8 mouse cellular contexts compared by ENCODE assay signal in the genomic region with DNA sequence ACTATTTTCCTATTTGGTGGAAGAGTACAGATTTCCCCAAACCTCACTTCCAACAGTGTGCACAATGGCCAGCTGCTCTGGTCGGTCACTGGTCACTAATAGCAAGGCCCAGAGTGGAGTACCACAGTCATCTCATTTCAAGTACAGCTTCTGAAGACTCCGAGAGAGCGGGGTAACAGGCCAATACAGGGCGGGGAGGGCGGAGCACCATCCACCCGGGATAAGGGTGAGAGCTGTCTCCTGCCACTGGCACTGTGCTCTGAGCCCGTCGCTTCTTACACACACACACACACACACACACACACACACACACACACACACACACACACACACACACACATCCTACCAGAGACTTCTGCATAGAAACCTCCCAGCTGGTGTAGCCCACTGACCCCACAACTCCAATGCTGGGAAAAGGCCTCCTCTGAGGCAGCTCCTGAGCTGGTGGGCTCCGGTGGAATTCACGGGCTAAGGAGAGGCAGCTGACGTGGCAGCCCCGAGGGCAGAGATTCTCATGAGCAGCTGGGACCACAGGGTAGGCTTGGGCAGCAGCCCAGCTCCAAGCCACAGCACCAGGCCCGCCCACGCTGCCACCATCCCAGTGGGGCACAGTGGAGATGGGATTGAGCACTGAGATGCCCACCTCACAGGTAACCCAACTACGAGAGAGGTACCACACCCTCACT. TPM values are rescaled to one million over a fixed set of nuclear protein-coding genes. Genes with fewer than 3 reads are reported as not detected.
DNase-seq lines count a peak whose midpoint lies in the region; ATAC-seq and TF ChIP-seq lines count a peak whose summit lies in the region.

No protein-coding gene starts in this region.

- no peak for TF ChIP-seq CTCF in small intestine, adult 2 months (IDR thresholded peaks at IDR 0.05; ENCODE audit: extremely low read depth, insufficient read length, insufficient replicate concordance, low read depth, low read length)

- 26% methylated on average over 15 of the region's 15 CpGs for WGBS in forebrain, embryonic 10.5 days
- WGBS in small intestine, adult 2 months, result 58% methylated on average over 15 of the region's 15 CpGs

- DNase-seq in frontal cortex, adult 2 months (ENCODE audit: extremely low spot score in 1 of 2, low spot score in 1 of 2), result no peak
- peak; percentile 89 for DNase-seq in 3134 (ENCODE audit: extremely low read depth, insufficient read length, low spot score)
- peak; percentile 64 for DNase-seq in forebrain, embryonic 10.5 days (ENCODE audit: extremely low spot score, low spot score)
- DNase-seq in liver, result peak; percentile 51
- DNase-seq in embryo, embryonic 10 days (ENCODE audit: low spot score), result no peak
- no peak for DNase-seq in kidney, postnatal 36 days

- peaks cover 75% of the 10 kb centered on the region for H3K4me1 ChIP-seq in forebrain, embryonic 10.5 days
- H3K4me1 ChIP-seq in small intestine, adult 2 months (ENCODE audit: control insufficient read depth, insufficient read depth, insufficient read length, low read length), result peaks cover 51% of the 10 kb centered on the region

- peak; percentile 11; the same call in 1 of the 2 replicates for ATAC-seq in frontal cortex, adult (ENCODE audit: low TSS enrichment)

- H3K9me3 ChIP-seq in forebrain, embryonic 10.5 days, result no peaks in the 10 kb centered on the region

- peaks cover 85% of the 10 kb centered on the region for H3K36me3 ChIP-seq in forebrain, embryonic 10.5 days (replicated peaks)
- H3K36me3 ChIP-seq in small intestine, adult 2 months (ENCODE audit: control insufficient read depth, insufficient read depth, low read length), result peaks cover 4% of the 10 kb centered on the region

- peak overlapping the region; percentile 97 for H3K27ac ChIP-seq in forebrain, embryonic 10.5 days
- H3K27ac ChIP-seq in small intestine, adult 2 months (ENCODE audit: insufficient read depth, low read depth, low read length), result no peak overlapping the region

- no peak for TF ChIP-seq POLR2A in small intestine, adult 2 months (IDR thresholded peaks at IDR 0.05; ENCODE audit: low read depth, low read length)

- no peaks in the 10 kb centered on the region for H3K27me3 ChIP-seq in forebrain, embryonic 10.5 days (ENCODE audit: poor library complexity, severe bottlenecking)
- H3K27me3 ChIP-seq in small intestine, adult 2 months (ENCODE audit: control insufficient read depth, insufficient read depth, low read length), result no peaks in the 10 kb centered on the region

- H3K4me3 ChIP-seq in forebrain, embryonic 10.5 days, result peak overlapping the region; percentile 80
- H3K4me3 ChIP-seq in small intestine, adult 2 months (ENCODE audit: low read depth, low read length), result 0 out of 2 replicates have a peak overlapping the region, but pooled peaks have one; percentile 1

RNA-seq across cellular contexts. Expression of a gene that starts 8.9 kb away (rescaled TPM):
- polyA plus RNA-seq in frontal cortex, adult 2 months (2012; rRNA removed), result 334 and 351 TPM in 2 replicates
- 526 and 533 TPM in 2 replicates for polyA plus RNA-seq in forebrain, embryonic 10.5 days (2016; fragmentation: Nextera tagmentation; extraction: Ambion mirVana)
- 264 and 501 TPM in 2 replicates for polyA plus RNA-seq in small intestine, adult 2 months (2012; rRNA removed)

RNA-seq across cellular contexts. Expression of a gene that starts 17.3 kb away (rescaled TPM):
- polyA plus RNA-seq in frontal cortex, adult 2 months (2012; rRNA removed), result 2.1 and 3.4 TPM in 2 replicates
- polyA plus RNA-seq in forebrain, embryonic 10.5 days (2016; fragmentation: Nextera tagmentation; extraction: Ambion mirVana), result 1.4 and 2.0 TPM in 2 replicates
- polyA plus RNA-seq in small intestine, adult 2 months (2012; rRNA removed), result 33.5 and 55.4 TPM in 2 replicates

RNA-seq across cellular contexts. Expression of a gene that starts 38.9 kb away (rescaled TPM):
- 17.5 and 18.8 TPM in 2 replicates for polyA plus RNA-seq in frontal cortex, adult 2 months (2012; rRNA removed)
- 58.6 and 66.8 TPM in 2 replicates for polyA plus RNA-seq in forebrain, embryonic 10.5 days (2016; fragmentation: Nextera tagmentation; extraction: Ambion mirVana)
- polyA plus RNA-seq in small intestine, adult 2 months (2012; rRNA removed), result 33.2 and 55.4 TPM in 2 replicates

RNA-seq across cellular contexts. Expression of a gene that starts 43.0 kb away (rescaled TPM):
- 256 and 260 TPM in 2 replicates for polyA plus RNA-seq in frontal cortex, adult 2 months (2012; rRNA removed)
- polyA plus RNA-seq in forebrain, embryonic 10.5 days (2016; fragmentation: Nextera tagmentation; extraction: Ambion mirVana), result 8.8 and 9.0 TPM in 2 replicates
- polyA plus RNA-seq in small intestine, adult 2 months (2012; rRNA removed), result 2.8 and 48.7 TPM in 2 replicates

RNA-seq across cellular contexts. Expression of a gene that starts 45.7 kb away (rescaled TPM):
- polyA plus RNA-seq in frontal cortex, adult 2 months (2012; rRNA removed), result 0.69 and 0.74 TPM in 2 replicates
- 0.42 and 0.47 TPM in 2 replicates for polyA plus RNA-seq in forebrain, embryonic 10.5 days (2016; fragmentation: Nextera tagmentation; extraction: Ambion mirVana)
- 0.52 and 0.89 TPM in 2 replicates for polyA plus RNA-seq in small intestine, adult 2 months (2012; rRNA removed)

Comparison
In these comparisons a context has a peak if more than half of its experiments do, and no peak if none do; other contexts are left out.
1. DNase-seq: peak in 3134 (single experiment), forebrain, embryonic 10.5 days (single experiment) and liver (single experiment); none in frontal cortex, adult 2 months (0 of 2), embryo, embryonic 10 days (single experiment) and kidney, postnatal 36 days (0 of 2).